Mouse (Mus musculus) layer of hippocampus, adult 2 months (tissue): ENCODE results near the gene Stk32b. TPM values are rescaled to one million over a fixed set of nuclear protein-coding genes. Genes with fewer than 3 reads are reported as not detected.

Source experiments
- DNase-seq, 2 experiments: peaks; one replicate each; pipeline ENCODE4 v3.0.0; 2022; ENCODE audit warnings: low spot score in 2 of 2
- H3K27ac ChIP-seq: fragments of 200-600 bp; 2 replicates; pipeline ENCODE4 v1.8.1; 2022
- H3K4me3 ChIP-seq: fragments of 200-600 bp; 2 replicates; pipeline ENCODE4 v1.8.1; 2022; ENCODE audit warnings: mild to moderate bottlenecking
- CTCF ChIP-seq: fragments of 200-600 bp; conservative IDR thresholded peaks from 2 replicates; pipeline ENCODE4 v1.8.1; 2022; ENCODE audit warnings: antibody characterized with exemption, mild to moderate bottlenecking, moderate library complexity
- total RNA-seq, 2 experiments: library from RNA; stranded (reverse); gene quantifications; 2 replicates each; pipeline ENCODE4 v1.2.3; 2021

Stk32b gene
- total RNA-seq, 2 experiments from 2014 or later, result 5.4 to 7.5 TPM

DNA sequence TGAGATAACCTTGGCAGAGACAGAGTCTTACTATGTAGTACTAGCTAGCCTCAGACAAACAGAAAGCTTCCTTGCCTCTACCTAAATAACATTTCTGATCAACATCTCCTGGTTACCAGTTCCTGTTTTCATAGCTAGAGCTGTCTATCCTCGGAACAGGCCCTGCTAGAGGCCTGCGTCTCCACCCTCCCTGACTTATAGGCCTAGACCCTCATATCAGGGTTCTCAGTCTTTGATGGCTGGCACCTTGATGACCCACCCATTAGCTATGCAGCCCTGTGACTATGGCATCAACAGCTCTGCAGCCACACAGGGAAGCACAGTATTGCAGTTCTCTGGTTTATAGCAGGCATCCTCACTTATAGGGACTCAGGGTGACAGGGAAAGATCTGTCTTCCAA lies 259.1 kb downstream of the Stk32b start:
- no peak for DNase-seq
- H3K4me3 ChIP-seq, result no peak overlapping the region
- no peak overlapping the region for H3K27ac ChIP-seq
- TF ChIP-seq CTCF, result no peak

DNA sequence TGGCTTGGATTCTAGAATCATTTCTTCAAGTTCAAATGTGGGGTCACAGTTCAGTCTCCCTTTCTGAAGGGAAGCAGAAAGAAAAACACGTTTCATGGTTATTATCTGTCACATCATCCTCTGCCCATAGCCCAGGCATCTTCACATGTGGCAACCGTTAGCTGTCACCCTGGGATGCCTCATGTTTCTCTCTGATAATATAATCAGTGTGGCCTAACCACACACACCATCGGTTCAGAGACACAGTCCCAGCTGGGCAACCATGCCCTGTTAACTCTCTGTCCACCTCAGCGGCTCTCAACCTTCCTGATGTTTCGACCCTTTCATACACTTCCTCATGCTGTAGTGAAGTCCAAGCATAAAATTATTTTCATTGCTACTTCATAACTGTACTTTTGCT lies 259.8 kb downstream of the Stk32b start:
- no peak for TF ChIP-seq CTCF
- no peak overlapping the region for H3K4me3 ChIP-seq
- DNase-seq, result no peak
- H3K27ac ChIP-seq, result no peak overlapping the region

- no peak overlapping the region for H3K4me3 ChIP-seq
- no peak for TF ChIP-seq CTCF
- DNase-seq, result no peak
- no peak overlapping the region for H3K27ac ChIP-seq
These were observed 260.4 kb downstream of the Stk32b start for GRCm38 (mm10) chr5:37456590-37456989.

DNA sequence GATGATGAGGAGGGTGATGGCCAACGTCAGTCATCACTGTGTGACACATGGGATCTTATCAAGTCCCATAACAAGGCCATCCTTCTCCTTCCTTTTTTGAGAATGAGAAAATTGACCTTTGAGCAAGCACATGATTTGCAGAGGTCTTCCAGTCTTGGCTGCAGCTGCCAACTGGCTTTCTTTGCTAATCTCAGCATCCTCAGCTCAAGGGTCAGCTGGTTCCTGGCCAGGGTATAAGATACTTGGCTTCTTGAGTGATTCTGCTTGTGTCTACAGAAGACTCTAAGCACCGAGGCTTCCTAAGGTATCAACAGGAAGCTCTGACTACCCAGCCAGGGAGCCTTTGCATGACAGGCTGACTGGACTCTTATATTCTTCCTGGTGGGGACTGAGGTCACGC lies 269.4 kb downstream of the Stk32b start:
- no peak overlapping the region for H3K4me3 ChIP-seq
- H3K27ac ChIP-seq, result no peak overlapping the region
- no peak for DNase-seq
- no peak for TF ChIP-seq CTCF

DNA sequence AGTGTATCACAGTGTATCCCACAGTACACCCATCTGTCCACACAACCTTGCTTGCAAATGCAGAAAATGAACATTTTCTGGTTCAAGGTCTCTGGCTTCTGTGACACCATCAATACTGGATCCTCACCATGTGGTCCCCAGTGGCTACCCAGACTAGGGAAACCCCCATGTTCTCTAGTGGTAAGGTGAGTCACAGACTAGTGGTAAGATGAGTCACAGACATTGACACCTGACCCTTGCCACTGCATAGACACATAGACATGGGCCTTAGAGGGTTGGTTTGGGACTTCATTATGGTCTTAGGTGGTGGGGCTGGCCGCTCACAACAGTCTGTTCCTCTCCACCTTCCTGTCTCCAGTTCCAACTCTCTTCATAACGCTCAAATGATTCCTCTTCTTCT lies 274.2 kb downstream of the Stk32b start:
- DNase-seq, result no peak
- H3K27ac ChIP-seq, result no peak overlapping the region
- H3K4me3 ChIP-seq, result no peak overlapping the region
- no peak for TF ChIP-seq CTCF

- Histone ChIP-seq H3K4me3 (no peak overlapping the region), H3K27ac (no peak overlapping the region)
- TF ChIP-seq CTCF, result peak; percentile 52
- DNase-seq, result no peak
These were observed 281.6 kb downstream of the Stk32b start for GRCm38 (mm10) chr5:37435417-37435816.

GRCm38 (mm10) chr5:37427210-37427609 lies 289.8 kb downstream of the Stk32b start:
- no peak overlapping the region for H3K4me3 ChIP-seq
- no peak overlapping the region for H3K27ac ChIP-seq
- no peak for TF ChIP-seq CTCF
- DNase-seq, result no peak

GRCm38 (mm10) chr5:37419028-37419427 lies 297.9 kb downstream of the Stk32b start:
- H3K27ac ChIP-seq, result no peak overlapping the region
- DNase-seq, result no peak
- no peak for TF ChIP-seq CTCF
- H3K4me3 ChIP-seq, result no peak overlapping the region

Other genes starting within 250 kb of the Stk32b start
- 1 to 10 TPM; 1.0 to 1.2 TPM for gene Cytl1, start 18.3 kb upstream of the Stk32b start, total RNA-seq
- gene Msx1, start 107.4 kb upstream of the Stk32b start, total RNA-seq, result 1 to 10 TPM; 4.2 to 5.3 TPM